Mouse (Mus musculus): ENCODE measurements around the gene Slc24a3. TPM values are rescaled to one million over a fixed set of nuclear protein-coding genes. Genes with fewer than 3 reads are reported as not detected.

The Slc24a3 gene
- total and polyA plus RNA-seq, 3 experiments = not detected

DNA sequence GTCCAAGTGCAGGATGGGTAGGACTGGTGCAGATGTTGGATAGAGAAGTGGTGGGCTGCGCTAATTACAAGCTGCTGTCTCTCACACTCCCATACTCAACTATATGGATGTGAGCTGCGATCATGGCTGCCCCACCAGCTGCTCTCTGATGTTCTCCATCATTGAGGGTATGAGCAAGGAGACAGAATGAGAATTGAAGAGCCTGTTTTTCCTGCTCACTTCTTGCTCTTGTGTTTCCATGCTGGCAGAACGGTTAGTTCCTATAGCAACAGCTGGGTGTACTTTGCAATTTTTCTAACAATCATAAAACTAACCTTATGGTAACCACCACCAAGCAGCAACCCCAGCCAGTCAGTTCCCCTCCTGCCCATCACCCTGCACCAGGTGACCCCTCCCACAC is 39.8 kb upstream of the Slc24a3 start:
- Histone ChIP-seq H3K27ac (ENCODE audit: control insufficient read depth, low read depth, low read length) (no peak overlapping the region), H3K79me2 (ENCODE audit: control insufficient read depth, insufficient read depth, low read length, poor library complexity) (no peaks in the 10 kb centered on the region), H3K9ac (ENCODE audit: control insufficient read depth, low read depth, low read length, poor library complexity, severe bottlenecking) (no peak overlapping the region), H3K9me3 (replicated peaks; ENCODE audit: insufficient read depth, low read length) (no peaks in the 10 kb centered on the region), H3K4me1 (ENCODE audit: control insufficient read depth in 1 of 2, insufficient read depth in 2 of 2, low read length in 2 of 2) (no peaks in the 10 kb centered on the region), H3K27me3 (ENCODE audit: control insufficient read depth in 1 of 2, insufficient read depth in 2 of 2, low read length in 2 of 2) (no peaks in the 10 kb centered on the region), H3K4me3 (ENCODE audit: control insufficient read depth in 1 of 2, insufficient read depth in 1 of 2, low read depth in 2 of 2, low read length in 2 of 2) (no peak overlapping the region), H3K36me3 (ENCODE audit: control insufficient read depth in 1 of 2, insufficient read depth in 2 of 2, low read length in 2 of 2) (no peaks in the 10 kb centered on the region)
- DNase-seq (ENCODE audit: low read depth, low spot score) = no peak
- TF ChIP-seq SMC3 (IDR thresholded peaks at IDR 0.05; ENCODE audit: low read depth, low read length) = no peak

- H3K79me2 ChIP-seq (ENCODE audit: control insufficient read depth, insufficient read depth, low read length, poor library complexity) = no peaks in the 10 kb centered on the region
- no peak overlapping the region for H3K27ac ChIP-seq (ENCODE audit: control insufficient read depth, low read depth, low read length)
- no peak overlapping the region for H3K9ac ChIP-seq (ENCODE audit: control insufficient read depth, low read depth, low read length, poor library complexity, severe bottlenecking)
- H3K27me3 ChIP-seq (ENCODE audit: control insufficient read depth in 1 of 2, insufficient read depth in 2 of 2, low read length in 2 of 2) = no peaks in the 10 kb centered on the region
- TF ChIP-seq NRF1 (IDR thresholded peaks at IDR 0.05; ENCODE audit: insufficient read depth, low read depth, low read length, poor library complexity, severe bottlenecking) (no peak), POLR2AphosphoS5 (IDR thresholded peaks at IDR 0.05; ENCODE audit: borderline replicate concordance, low read depth, low read length) (no peak), POLR2AphosphoS2 (IDR thresholded peaks at IDR 0.05; ENCODE audit: low read length) (no peak), BHLHE40 (IDR thresholded peaks at IDR 0.05; ENCODE audit: borderline replicate concordance, low read depth, low read length) (no peak), MAFK (IDR thresholded peaks at IDR 0.05; ENCODE audit: borderline replicate concordance, low read depth, low read length) (no peak), EP300 (IDR thresholded peaks at IDR 0.05; ENCODE audit: low read depth in 1 of 2, low read length in 2 of 2) (no peak), JUND (IDR thresholded peaks at IDR 0.05; ENCODE audit: low read depth, low read length) (no peak), ELF1 (IDR thresholded peaks at IDR 0.05; ENCODE audit: low read depth, low read length) (no peak), E2F4 (IDR thresholded peaks at IDR 0.05; ENCODE audit: borderline replicate concordance, low read depth, low read length) (no peak), SMC3 (IDR thresholded peaks at IDR 0.05; ENCODE audit: low read depth, low read length) (no peak), ZMIZ1 (IDR thresholded peaks at IDR 0.05; ENCODE audit: low read depth, low read length) (no peak), NELFE (IDR thresholded peaks at IDR 0.05; ENCODE audit: low read depth, low read length) (no peak), CHD1 (IDR thresholded peaks at IDR 0.05; ENCODE audit: low read depth, low read length) (no peak), TBP (IDR thresholded peaks at IDR 0.05; ENCODE audit: low read depth, low read length) (no peak), GABPA (IDR thresholded peaks at IDR 0.05; ENCODE audit: low read depth, low read length) (no peak), POLR2A (IDR thresholded peaks at IDR 0.05; ENCODE audit: control insufficient read depth in 1 of 2, insufficient read depth in 1 of 2, low read depth in 1 of 2, low read length in 2 of 2, poor library complexity in 1 of 2) (no peak)
- no peaks in the 10 kb centered on the region for H3K9me3 ChIP-seq (replicated peaks; ENCODE audit: insufficient read depth, low read length)
- no peaks in the 10 kb centered on the region for H3K36me3 ChIP-seq (ENCODE audit: control insufficient read depth in 1 of 2, insufficient read depth in 2 of 2, low read length in 2 of 2)
- DNase-seq (ENCODE audit: low read depth, low spot score) = no peak
- no peak overlapping the region for H3K4me3 ChIP-seq (ENCODE audit: control insufficient read depth in 1 of 2, insufficient read depth in 1 of 2, low read depth in 2 of 2, low read length in 2 of 2)
- H3K4me1 ChIP-seq (ENCODE audit: control insufficient read depth in 1 of 2, insufficient read depth in 2 of 2, low read length in 2 of 2) = no peaks in the 10 kb centered on the region
Measured at GRCm38 (mm10) chr2:145136625-145137291, 30.8 kb upstream of the Slc24a3 start.
